Mouse (Mus musculus): ENCODE measurements around the gene Loxl1. TPM values are rescaled to one million over a fixed set of nuclear protein-coding genes. Genes with fewer than 3 reads are reported as not detected.
"Not testable (repeated sequence)": the region's sequence is repeated elsewhere in the genome, so short reads cannot be mapped to it uniquely, and the experiment has no call there.

Loxl1 gene
- total RNA-seq, 1 experiment from 2014 or later, result not detected

DNA sequence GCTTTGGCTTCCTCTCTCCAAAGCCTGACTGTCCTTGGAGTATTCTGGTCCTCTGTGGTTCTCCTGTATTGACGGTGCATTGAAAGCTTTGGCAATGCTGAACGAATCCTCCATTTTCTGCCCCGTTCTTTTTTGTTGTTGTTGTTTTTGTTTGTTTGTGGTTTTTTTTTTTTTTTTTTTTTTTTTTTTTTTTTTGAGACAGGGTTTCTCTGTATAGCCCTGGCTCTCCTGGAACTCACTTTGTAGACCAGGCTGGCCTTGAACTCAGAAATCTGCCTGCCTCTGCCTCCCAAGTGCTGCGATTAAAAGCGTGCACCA is 59.2 kb downstream of the Loxl1 start:
- ATAC-seq (replicated peaks; ENCODE audit: low read depth, poor library complexity, severe bottlenecking), result not testable (repeated sequence)

DNA sequence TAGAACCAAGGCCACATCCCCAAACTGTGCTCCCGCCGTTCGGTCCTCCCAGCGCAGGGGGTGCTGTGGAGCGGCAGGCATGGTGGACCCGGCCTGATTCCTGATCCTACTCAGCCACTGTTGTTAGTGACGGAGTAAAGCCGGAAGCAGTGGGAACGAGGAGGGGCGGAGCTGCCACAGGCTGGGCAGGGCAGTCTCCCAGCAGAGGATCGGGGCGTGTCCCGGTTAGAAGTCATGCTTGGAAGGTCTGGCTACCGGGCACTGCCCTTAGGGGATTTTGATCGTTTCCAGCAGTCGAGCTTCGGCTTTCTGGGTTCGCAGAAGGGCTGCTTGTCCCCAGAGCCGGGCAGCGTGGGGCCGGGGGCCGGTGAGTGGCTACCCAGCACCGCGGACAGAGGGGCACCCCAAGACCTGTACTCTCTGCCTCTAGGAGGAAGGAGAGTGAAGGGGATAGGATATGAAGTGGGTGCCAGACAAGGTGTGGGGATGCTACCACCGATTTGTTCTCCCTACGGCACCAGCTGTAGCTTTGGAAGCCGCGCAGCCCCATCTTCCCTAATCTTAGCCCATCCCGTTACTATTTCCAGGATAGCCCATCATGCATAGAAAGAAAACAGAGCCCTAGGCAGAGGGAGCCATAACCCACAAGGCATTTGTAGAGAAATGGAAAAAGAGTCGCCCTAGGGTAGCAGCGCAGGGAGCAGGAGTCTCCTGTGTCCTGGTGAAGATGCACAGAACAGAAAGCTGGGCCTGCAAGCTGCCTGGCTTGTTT is 59.8 kb downstream of the Loxl1 start, which contains the start of gene Stoml1:
Gene Stoml1, plus strand, starts transcription at position 132 of the 772 bp plus-strand sequence.
- peak; percentile 95 for ATAC-seq (replicated peaks; ENCODE audit: low read depth, poor library complexity, severe bottlenecking)

DNA sequence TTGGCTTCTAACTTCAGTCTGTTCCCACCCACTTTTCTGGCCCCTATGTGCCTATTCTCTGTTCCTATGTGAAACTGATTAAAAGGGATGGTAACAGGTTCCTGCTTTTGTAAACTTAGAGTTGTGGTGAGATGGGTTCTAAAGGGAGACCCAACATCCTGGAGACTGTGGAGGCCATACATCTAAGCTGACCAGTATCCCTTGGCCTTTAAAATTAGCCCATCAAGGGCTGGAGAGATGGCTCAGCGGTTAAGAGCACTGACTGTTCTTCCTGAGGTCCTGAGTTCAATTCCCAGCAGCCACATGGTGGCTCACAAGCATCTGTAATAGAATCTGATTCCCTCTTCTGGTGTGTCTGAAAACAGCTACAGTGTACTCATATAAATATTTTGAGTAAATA is 62.3 kb downstream of the Loxl1 start:
- not testable (repeated sequence) for ATAC-seq (replicated peaks; ENCODE audit: low read depth, poor library complexity, severe bottlenecking)

DNA sequence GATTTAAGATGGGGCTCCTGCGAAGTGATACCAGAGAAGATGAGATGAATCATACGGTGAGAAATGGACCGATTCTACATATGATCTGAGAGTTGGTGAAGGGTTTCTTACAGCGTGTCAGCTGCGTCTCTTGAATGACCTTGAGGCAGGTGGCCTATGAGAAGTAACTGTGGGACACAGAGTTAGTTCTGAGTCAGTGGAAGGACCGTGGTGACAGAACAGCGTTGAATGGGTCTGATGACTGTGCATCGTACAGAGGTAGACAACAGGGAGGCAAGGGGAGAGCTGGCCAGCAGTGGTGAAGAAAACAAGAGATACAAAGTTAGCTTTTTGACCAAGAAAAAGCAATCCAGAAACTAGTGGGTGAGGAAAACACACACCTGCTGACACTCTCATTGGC is 62.7 kb downstream of the Loxl1 start:
- ATAC-seq (replicated peaks; ENCODE audit: low read depth, poor library complexity, severe bottlenecking), result no peak

DNA sequence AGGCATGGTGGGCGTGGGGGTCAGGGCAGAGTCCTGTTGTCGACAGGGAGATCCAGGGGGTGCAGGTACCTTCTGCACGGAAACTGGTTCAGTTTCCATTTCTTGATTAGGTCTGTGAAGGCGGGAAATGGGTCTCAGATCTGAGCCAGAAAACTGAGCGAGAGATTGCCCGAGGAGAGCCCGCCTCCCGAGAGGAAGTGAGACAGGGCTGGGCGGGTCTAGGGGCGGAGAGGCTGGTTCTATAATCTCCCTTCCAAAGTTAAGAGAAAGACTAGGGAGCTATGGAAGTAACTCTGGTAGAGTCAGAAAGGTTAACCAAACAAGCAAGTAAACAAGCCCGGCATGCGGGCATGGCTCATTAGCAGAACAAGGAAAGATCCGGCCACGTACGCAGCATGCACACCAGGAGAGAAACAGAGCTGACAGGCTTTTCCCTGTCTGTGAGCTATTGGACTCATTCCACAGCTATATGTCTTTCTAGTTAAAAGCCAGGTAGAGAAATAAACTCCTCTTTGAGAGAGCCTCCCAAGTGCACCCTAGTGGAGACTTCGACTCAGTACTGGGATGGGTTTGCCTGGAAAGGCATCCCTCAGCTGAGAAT is 63.3 kb downstream of the Loxl1 start, which contains the start of gene Pml:
Gene Pml, minus strand, starts transcription at position 195 of the 601 bp plus-strand sequence.
- peak; percentile 38; the same call in 1 of the 2 replicates for ATAC-seq (replicated peaks; ENCODE audit: low read depth, poor library complexity, severe bottlenecking)

DNA sequence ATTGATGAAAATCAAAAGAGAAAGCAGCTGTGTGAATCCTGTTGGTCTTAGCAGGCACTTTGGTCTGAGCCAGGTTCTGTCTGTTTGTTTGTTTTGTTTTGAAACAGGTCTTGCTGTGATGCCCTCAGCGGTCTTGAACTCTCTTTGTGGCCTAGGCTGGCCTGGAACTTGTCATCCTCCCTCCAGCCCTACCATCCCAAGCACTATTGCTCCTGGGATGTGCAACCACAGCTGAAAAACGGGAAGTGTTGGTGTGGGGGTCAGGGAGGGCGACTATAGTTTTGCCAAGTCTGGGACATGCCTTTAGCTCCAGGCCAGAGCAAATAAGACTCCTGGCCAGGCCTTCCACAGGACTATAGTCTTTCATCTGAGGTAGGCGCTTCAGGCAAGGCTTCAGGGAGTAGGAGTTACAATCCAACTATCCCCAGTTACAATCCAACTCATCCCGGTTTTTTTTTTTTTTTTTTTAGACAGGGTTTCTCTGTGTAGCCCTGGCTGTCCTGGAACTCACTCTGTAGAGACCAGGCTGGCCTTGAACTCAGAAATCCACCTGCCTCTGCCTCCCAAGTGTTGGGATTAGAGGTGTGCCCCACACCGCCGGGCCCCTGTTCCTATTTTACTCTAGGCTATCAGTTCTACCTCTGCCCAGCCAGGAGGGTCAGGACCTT is 64.1 kb downstream of the Loxl1 start:
- no peak for ATAC-seq (replicated peaks; ENCODE audit: low read depth, poor library complexity, severe bottlenecking)

DNA sequence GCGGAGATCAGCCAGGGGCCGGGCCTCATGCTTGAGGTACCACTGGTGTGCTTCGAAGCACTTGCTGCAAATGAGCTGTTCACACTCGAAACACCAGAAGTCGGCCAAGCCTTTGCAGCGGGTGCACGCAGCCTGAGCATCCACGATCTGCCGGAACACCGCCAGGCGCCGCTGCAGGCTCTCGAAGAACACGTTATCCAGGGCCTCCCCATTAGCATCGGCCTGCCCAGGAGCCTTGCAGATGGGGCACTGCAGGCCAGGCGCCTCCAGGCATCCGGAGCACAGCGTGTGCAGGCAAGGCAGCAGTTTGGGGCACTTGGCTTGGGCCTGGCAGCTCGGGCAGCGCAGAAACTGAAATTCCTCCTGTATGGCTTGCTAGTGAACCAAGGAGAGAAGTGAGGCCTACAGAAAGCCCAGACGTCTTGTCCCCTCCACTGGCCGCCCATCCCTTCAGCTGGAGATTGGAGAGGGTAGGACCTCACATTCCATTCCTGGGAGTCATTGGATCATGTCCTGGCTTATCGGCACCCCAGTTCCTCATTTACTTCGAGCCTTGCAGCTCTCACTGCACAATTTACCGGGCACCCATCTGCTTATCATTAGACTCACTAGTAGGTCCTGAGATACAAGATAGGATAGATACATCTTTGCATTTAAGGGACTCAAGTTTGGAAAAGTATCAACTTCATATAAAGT is 65.8 kb downstream of the Loxl1 start:
- ATAC-seq (replicated peaks; ENCODE audit: low read depth, poor library complexity, severe bottlenecking), result peak; percentile 73

DNA sequence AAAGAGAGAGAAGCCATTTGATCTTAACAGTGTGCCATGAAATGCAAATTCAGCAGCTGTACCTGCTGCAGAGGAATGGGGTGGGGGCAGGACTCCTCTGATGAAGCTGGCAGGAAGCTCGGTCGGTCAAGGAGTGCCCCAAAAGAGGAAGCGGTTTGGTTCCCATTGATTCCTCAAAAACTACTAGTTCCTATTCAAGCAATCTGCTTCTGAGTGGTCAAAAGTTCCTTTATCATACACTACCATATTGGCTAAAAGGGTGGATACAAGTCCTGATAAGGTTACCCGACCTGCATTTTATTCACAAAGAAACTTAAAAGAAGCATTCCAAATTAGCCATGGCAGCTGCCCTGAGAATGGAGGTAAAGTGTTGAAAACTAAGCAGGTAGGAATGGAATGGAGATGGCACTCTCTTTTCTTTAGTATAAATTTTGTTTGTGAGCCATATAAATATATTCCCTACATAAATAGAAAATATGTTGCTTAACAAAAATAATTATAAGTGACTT is 66.8 kb downstream of the Loxl1 start:
- ATAC-seq (replicated peaks; ENCODE audit: low read depth, poor library complexity, severe bottlenecking), result peak; percentile 55

DNA sequence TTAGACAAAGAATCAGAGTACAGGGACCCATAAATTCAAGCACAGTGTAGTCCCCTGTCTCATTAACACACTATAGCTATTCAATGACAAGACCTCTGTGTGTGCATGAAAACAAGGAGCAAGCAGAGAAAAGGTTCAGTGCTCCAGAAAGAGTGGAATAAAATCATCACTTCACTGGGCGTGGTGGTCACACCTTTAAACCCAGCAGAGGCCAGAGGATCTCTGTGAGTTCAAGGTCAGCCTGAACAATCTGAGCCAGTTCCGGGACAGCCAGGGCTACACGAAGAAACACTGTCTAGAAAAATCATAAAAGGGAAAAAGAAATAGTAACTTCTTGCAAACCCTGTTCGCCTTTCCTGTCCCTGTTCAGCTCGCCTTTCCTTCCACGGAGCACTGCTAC is 69.3 kb downstream of the Loxl1 start:
- ATAC-seq (replicated peaks; ENCODE audit: low read depth, poor library complexity, severe bottlenecking), result no peak

DNA sequence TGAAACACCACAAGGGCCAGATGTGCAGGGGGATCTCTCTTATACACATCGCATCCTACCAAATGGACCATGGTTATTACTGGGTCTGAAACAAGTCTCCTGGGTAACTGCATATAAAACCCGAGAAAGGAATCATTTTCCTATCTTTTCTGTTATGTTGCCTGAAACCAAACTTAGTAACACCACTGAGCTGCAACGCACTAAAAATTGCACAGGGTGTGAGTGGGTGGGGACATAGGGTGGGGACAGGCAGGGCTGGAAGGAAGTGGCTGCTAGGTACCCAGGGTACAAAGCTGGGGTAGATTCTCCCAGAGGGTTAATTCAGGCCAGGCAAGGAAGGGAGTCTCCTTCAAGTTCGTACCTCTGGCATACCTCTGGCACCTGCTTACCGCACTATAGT is 70.3 kb downstream of the Loxl1 start:
- ATAC-seq (replicated peaks; ENCODE audit: low read depth, poor library complexity, severe bottlenecking), result no peak

DNA sequence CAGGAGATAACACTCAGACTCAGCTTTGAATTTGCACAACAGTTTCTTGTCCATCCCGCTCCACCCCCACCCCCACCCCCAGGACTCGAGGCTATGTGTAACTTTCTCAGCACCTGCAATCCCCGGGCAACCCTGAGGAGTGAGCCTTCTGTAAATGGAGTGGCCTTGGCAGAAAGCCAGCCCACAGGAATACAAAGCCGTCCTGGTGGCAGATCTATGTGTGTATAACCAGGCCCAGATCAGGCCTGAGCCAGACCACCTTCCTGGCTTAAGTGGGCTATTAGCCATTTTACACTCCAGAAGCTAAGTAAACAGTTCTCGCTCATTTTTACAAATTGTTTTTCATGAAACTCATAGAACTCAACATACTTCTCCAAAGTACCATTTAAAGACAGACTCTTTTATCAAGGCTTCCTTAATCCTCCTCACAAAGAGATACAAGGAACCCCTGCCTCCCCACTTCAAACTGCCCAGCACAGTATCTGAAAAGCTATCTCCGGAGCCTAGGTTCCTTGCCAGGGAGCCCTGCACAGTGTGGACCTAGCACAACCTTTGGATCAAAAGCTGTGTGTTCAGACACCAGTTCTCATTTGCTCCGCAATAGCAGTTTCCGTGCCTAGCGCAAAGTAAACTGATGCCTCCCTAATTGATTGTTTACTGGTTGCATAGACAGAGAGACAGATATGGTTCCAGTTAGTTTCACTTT is 71.1 kb downstream of the Loxl1 start:
- peak; percentile 43 for ATAC-seq (replicated peaks; ENCODE audit: low read depth, poor library complexity, severe bottlenecking)

Other genes starting within 250 kb of the Loxl1 start
- gene Stra6, start 249.4 kb downstream of the Loxl1 start, total RNA-seq (2017), result not detected in 2 replicates
- gene Ccdc33, start 194.4 kb downstream of the Loxl1 start, total RNA-seq (2017), result not detected in 2 replicates
- gene Islr, start 108.9 kb downstream of the Loxl1 start, total RNA-seq (2017), result 1.4 TPM in 1 of 2 replicates, not detected in the other
- gene Islr2, start 108.9 kb downstream of the Loxl1 start, total RNA-seq (2017), result not detected in 2 replicates
- gene Pml, start 63.4 kb downstream of the Loxl1 start, total RNA-seq (2017), result 25.7 and 33.8 TPM in 2 replicates
- 3.9 and 9.0 TPM in 2 replicates for gene Stoml1, start 60.0 kb downstream of the Loxl1 start, total RNA-seq (2017)
- gene Tbc1d21, start 57.3 kb upstream of the Loxl1 start, total RNA-seq (2017), result not detected in 2 replicates
- gene Insyn1, start 175.4 kb upstream of the Loxl1 start, total RNA-seq (2017), result not detected in 2 replicates
- gene Cd276, start 242.3 kb upstream of the Loxl1 start, total RNA-seq (2017), result 0.09 TPM in 1 of 2 replicates, not detected in the other

Measured in common myeloid progenitor, adult 5-6 weeks (primary cell).